Mouse (Mus musculus) gastrocnemius, postnatal 36 days (tissue): ENCODE data around the gene Mycl. TPM values are rescaled to one million over a fixed set of nuclear protein-coding genes. Genes with fewer than 3 reads are reported as not detected.

Source experiments
- DNase-seq, 2 experiments: peaks; one replicate each; pipeline ENCODE4 v3.0.0; 2022
- intact Hi-C: fragments of 180-260 bp; cut with DNase I; formaldehyde crosslinking; loops from one replicate; pipeline ENCODE4 v1.15.1; 2025
- total RNA-seq, 2 experiments: library from RNA; stranded (reverse); gene quantifications; 2 replicates each; pipeline ENCODE4 v1.2.3; 2021

The Mycl gene
- total RNA-seq, 2 experiments from 2014 or later, result 0.41 to 0.52 TPM

- DNase-seq, result no peak
- intact Hi-C loops, result no loop called here
These were observed 18.0 kb downstream of the Mycl start for GRCm38 (mm10) chr4:123013346-123013945.

GRCm38 (mm10) chr4:123013949-123014406 lies 18.5 kb downstream of the Mycl start:
- intact Hi-C loops, result no loop called here
- DNase-seq, result no peak

GRCm38 (mm10) chr4:123014501-123015282 lies 19.2 kb downstream of the Mycl start:
- intact Hi-C loops, result no loop called here

GRCm38 (mm10) chr4:123016451-123016957 lies 21.1 kb downstream of the Mycl start, which contains the start of gene Trit1:
Gene Trit1, plus strand, starts transcription at chr4:123016597.
- DNase-seq, result peak; percentile 88 to 89
- intact Hi-C loops, result no loop called here

More at GRCm38 (mm10) chr4:123014501-123015282, 19.2 kb downstream of the Mycl start:
- no peak for DNase-seq

- intact Hi-C loops, result no loop called here
These were observed 26.1 kb downstream of the Mycl start for GRCm38 (mm10) chr4:123021591-123021990.

GRCm38 (mm10) chr4:123022896-123023295 lies 27.4 kb downstream of the Mycl start:
- intact Hi-C loops, result no loop called here
- DNase-seq, result no peak

More at GRCm38 (mm10) chr4:123021591-123021990, 26.1 kb downstream of the Mycl start:
- DNase-seq, result no peak

GRCm38 (mm10) chr4:123025418-123025817 lies 30.0 kb downstream of the Mycl start:
- intact Hi-C loops, result no loop called here
- no peak for DNase-seq

GRCm38 (mm10) chr4:123026161-123026560 lies 30.7 kb downstream of the Mycl start:
- no peak for DNase-seq
- intact Hi-C loops, result no loop called here

- intact Hi-C loops, result no loop called here
- DNase-seq, result no peak
These were observed 31.1 kb downstream of the Mycl start for GRCm38 (mm10) chr4:123026597-123026996.

- intact Hi-C loops, result no loop called here
- no peak for DNase-seq
These were observed 39.4 kb downstream of the Mycl start for GRCm38 (mm10) chr4:123034841-123035240.

GRCm38 (mm10) chr4:123035636-123036035 lies 40.2 kb downstream of the Mycl start:
- intact Hi-C loops, result no loop called here
- DNase-seq, result no peak

- no peak for DNase-seq
- intact Hi-C loops, result no loop called here
These were observed 41.3 kb downstream of the Mycl start for GRCm38 (mm10) chr4:123036710-123037109.

GRCm38 (mm10) chr4:123041131-123041530 lies 45.7 kb downstream of the Mycl start:
- intact Hi-C loops, result no loop called here
- no peak for DNase-seq

- no peak for DNase-seq
- intact Hi-C loops, result no loop called here
These were observed 48.4 kb downstream of the Mycl start for GRCm38 (mm10) chr4:123043858-123044257.

- intact Hi-C loops, result no loop called here
- no peak for DNase-seq
These were observed 49.4 kb downstream of the Mycl start for GRCm38 (mm10) chr4:123044842-123045241.

GRCm38 (mm10) chr4:123046300-123046699 lies 50.8 kb downstream of the Mycl start:
- intact Hi-C loops, result no loop called here
- no peak for DNase-seq

- DNase-seq, result peak; percentile 55 to 73
- intact Hi-C loops, result no loop called here
These were observed 55.3 kb downstream of the Mycl start for GRCm38 (mm10) chr4:123050681-123051211.
